Mouse (Mus musculus): ENCODE data around the gene Wipf1. TPM values are rescaled to one million over a fixed set of nuclear protein-coding genes. Genes with fewer than 3 reads are reported as not detected.
A peak's percentile ranks its signal among the peaks of the same experiment; 100 is the strongest.
"Not testable (repeated sequence)": the region's sequence is repeated elsewhere in the genome, so short reads cannot be mapped to it uniquely, and the experiment has no call there.

The Wipf1 gene
- polyA plus RNA-seq, 1 experiment from 2014 or later = 3.4 TPM

- Histone ChIP-seq H3K27me3 (0 out of 2 replicates have a peak, but pooled peaks cover 2% of the 10 kb centered on the region), H3K9ac (no peak overlapping the region), H3K27ac (no peak overlapping the region), H3K36me3 (no peaks in the 10 kb centered on the region), H3K4me2 (peak overlapping the region; percentile 64), H3K4me1 (replicated peaks) (peaks cover 10% of the 10 kb centered on the region), H3K4me3 (replicated peaks) (peak overlapping the region; percentile 41), H3K9me3 (replicated peaks) (no peaks in the 10 kb centered on the region)
- peak; percentile 59 for ATAC-seq (ENCODE audit: low read depth)
- WGBS (ENCODE audit: insufficient replicate concordance) = 5% methylated on average over 8 of the region's 8 CpGs
- DNase-seq = peak; percentile 32
Measured at GRCm38 (mm10) chr2:73561665-73562063, 32.1 kb upstream of the Wipf1 start.

DNA sequence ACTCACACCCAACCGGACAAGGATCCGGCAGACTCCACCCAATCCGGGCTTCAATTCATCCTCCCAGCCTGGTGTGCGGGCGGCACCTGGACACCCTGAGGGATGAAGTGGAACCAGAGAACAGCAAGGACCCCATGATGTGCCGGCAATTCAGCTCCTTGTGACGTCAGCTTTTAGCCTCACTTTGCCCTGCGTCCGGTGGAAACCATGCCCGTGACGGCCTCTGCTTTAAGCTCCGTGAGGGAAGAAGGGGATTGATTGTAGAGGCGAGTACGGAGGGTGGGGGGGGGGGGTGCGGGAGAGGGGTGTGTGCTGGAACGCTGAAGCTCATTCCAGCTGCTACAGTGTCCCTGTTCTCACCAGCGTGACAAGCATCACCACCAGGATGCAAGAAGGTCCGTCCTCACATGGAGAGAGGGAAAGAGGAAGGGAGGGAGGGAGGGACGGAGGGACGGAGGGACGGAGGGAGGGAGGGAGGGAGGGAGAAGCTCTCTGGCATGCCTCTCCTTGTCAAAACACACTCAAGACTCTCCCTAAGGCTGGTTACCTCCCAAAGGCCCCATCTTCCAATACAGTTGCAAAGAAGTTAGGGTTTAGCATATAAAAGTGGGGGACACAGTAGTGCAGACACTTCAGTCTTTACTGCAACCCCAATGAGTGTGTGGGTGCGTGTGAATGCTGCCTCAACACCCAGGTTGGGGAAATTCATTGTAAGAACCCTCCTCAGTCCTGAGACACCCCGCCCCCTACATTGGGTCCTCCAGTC lies 31.5 kb upstream of the Wipf1 start:
- 8% methylated on average over 23 of the region's 23 CpGs for WGBS (ENCODE audit: insufficient replicate concordance)
- peak; percentile 36; the same call in 1 of the 2 replicates for ATAC-seq (ENCODE audit: low read depth)
- H3K36me3 ChIP-seq = no peaks in the 10 kb centered on the region

DNA sequence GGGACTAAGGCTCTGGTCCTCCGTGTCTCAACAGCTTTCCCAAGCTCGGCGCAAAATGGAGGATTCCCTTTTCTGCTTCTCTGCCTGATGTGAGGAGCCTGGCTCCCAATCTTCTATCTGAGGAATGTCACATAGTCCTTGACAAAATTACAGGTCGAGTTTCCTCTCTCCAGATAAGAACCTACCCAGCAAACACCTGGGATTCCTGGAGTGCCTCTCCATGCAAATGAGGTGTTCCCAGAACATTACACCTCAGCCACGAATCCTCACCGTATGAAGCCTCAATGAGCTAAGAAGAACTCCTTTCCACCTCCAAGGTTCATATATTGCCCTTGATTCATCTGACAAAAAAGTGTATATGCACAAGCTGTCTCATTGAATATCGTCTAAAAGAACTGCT lies 30.9 kb upstream of the Wipf1 start:
- WGBS (ENCODE audit: insufficient replicate concordance) = 49% methylated on average over 7 of the region's 7 CpGs
- H3K27me3 ChIP-seq = 0 out of 2 replicates have a peak, but pooled peaks cover 2% of the 10 kb centered on the region
- no peaks in the 10 kb centered on the region for H3K36me3 ChIP-seq
- H3K27ac ChIP-seq = no peak overlapping the region
- H3K4me3 ChIP-seq (replicated peaks) = peak overlapping the region; percentile 41; the same call in 1 of the 2 replicates
- peaks cover 10% of the 10 kb centered on the region for H3K4me1 ChIP-seq (replicated peaks)
- H3K9ac ChIP-seq = no peak overlapping the region
- DNase-seq = no peak
- no peaks in the 10 kb centered on the region for H3K9me3 ChIP-seq (replicated peaks)
- peak overlapping the region; percentile 64 for H3K4me2 ChIP-seq
- no peak for ATAC-seq (ENCODE audit: low read depth)

More for the DNA sequence above, 31.5 kb upstream of the Wipf1 start:
- Histone ChIP-seq H3K4me2 (peak overlapping the region; percentile 64), H3K27me3 (0 out of 2 replicates have a peak, but pooled peaks cover 2% of the 10 kb centered on the region), H3K27ac (no peak overlapping the region), H3K9me3 (replicated peaks) (no peaks in the 10 kb centered on the region), H3K9ac (no peak overlapping the region), H3K4me1 (replicated peaks) (peaks cover 10% of the 10 kb centered on the region), H3K4me3 (replicated peaks) (peak overlapping the region; percentile 41)
- DNase-seq = no peak

- DNase-seq = no peak
- no peak overlapping the region for H3K27ac ChIP-seq
- peaks cover 10% of the 10 kb centered on the region for H3K4me1 ChIP-seq (replicated peaks)
- no peak for ATAC-seq (ENCODE audit: low read depth)
- no peak overlapping the region for H3K4me2 ChIP-seq
- WGBS (ENCODE audit: insufficient replicate concordance) = 66% methylated on average over 8 of the region's 8 CpGs
- no peak overlapping the region for H3K4me3 ChIP-seq (replicated peaks)
- H3K9me3 ChIP-seq (replicated peaks) = no peaks in the 10 kb centered on the region
- no peak overlapping the region for H3K9ac ChIP-seq
- no peaks in the 10 kb centered on the region for H3K36me3 ChIP-seq
- 0 out of 2 replicates have a peak, but pooled peaks cover 2% of the 10 kb centered on the region for H3K27me3 ChIP-seq
Measured at GRCm38 (mm10) chr2:73557956-73558355, 28.4 kb upstream of the Wipf1 start.

- not testable (repeated sequence) for DNase-seq; H3K4me1 ChIP-seq (replicated peaks); H3K9me3 ChIP-seq (replicated peaks); H3K27me3 ChIP-seq; H3K4me2 ChIP-seq; H3K27ac ChIP-seq; H3K4me3 ChIP-seq (replicated peaks); H3K36me3 ChIP-seq; ATAC-seq (ENCODE audit: low read depth); H3K9ac ChIP-seq
- WGBS (ENCODE audit: insufficient replicate concordance) = 82% methylated on average over 3 of the region's 3 CpGs
Measured at GRCm38 (mm10) chr2:73557061-73557460, 27.5 kb upstream of the Wipf1 start.

DNA sequence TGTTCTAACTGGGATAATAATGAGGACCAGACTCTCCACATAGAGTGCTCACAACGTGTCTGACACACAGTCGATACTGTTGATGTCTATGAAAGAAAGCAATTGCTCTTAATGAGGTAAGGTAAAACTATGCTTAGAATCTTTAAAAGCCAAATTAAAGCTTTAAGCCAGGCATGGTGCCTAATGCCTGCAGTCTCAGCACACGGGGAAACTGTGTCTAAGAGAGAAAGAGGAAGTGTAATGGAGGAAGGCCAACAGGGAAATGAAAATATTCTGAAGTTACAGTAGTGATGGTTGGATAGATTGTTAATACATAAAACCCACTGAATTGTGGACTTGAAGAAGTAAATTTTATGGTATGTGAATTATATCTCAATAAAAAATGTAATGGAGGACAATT lies 24.9 kb upstream of the Wipf1 start:
- Histone ChIP-seq H3K4me2 (no peak overlapping the region), H3K9ac (no peak overlapping the region), H3K4me1 (replicated peaks) (no peaks in the 10 kb centered on the region), H3K36me3 (no peaks in the 10 kb centered on the region), H3K4me3 (replicated peaks) (no peak overlapping the region), H3K27ac (no peak overlapping the region), H3K9me3 (replicated peaks) (no peaks in the 10 kb centered on the region), H3K27me3 (0 out of 2 replicates have a peak, but pooled peaks cover 3% of the 10 kb centered on the region)
- DNase-seq = no peak
- ATAC-seq (ENCODE audit: low read depth) = no peak
- WGBS (ENCODE audit: insufficient replicate concordance) = 48% methylated on average over 3 of the region's 3 CpGs

DNA sequence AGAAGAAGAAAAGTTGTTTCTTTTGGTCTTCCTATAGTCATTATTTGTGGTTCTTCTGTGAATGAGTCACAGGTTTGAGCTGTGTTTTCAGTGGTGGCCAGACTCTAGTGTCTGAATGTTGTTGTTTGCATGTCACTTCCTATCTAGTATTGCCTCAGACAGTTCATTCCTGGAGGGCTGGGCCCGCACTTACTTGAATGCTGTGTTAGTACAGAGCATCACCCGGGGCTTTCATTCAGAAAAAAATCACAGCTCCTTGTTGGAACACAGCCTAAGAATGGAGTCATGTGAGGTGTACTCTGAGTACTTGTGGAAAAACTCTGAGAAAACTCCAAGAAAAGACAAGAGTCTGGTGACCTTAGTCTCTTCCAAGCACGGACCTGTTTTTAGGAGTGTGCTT lies 23.4 kb upstream of the Wipf1 start:
- 53% methylated on average over 3 of the region's 3 CpGs for WGBS (ENCODE audit: insufficient replicate concordance)
- Histone ChIP-seq H3K4me1 (replicated peaks) (no peaks in the 10 kb centered on the region; the same call in 1 of the 2 replicates), H3K4me3 (replicated peaks) (no peak overlapping the region), H3K27ac (no peak overlapping the region), H3K4me2 (no peak overlapping the region), H3K36me3 (no peaks in the 10 kb centered on the region), H3K9ac (no peak overlapping the region), H3K27me3 (0 out of 2 replicates have a peak, but pooled peaks cover 3% of the 10 kb centered on the region), H3K9me3 (replicated peaks) (no peaks in the 10 kb centered on the region)
- ATAC-seq (ENCODE audit: low read depth) (no peak), DNase-seq (no peak)

- WGBS (ENCODE audit: insufficient replicate concordance) = 16% methylated on average over 6 of the region's 6 CpGs
- H3K9me3 ChIP-seq (replicated peaks) = no peaks in the 10 kb centered on the region
- no peak overlapping the region for H3K4me2 ChIP-seq
- no peak for DNase-seq
- H3K27me3 ChIP-seq = 0 out of 2 replicates have a peak, but pooled peaks cover 3% of the 10 kb centered on the region
- no peaks in the 10 kb centered on the region for H3K36me3 ChIP-seq
- ATAC-seq (ENCODE audit: low read depth) = no peak
- H3K27ac ChIP-seq = no peak overlapping the region
- H3K9ac ChIP-seq = no peak overlapping the region
- no peak overlapping the region for H3K4me3 ChIP-seq (replicated peaks)
- H3K4me1 ChIP-seq (replicated peaks) = no peaks in the 10 kb centered on the region; the same call in 1 of the 2 replicates
Measured at GRCm38 (mm10) chr2:73550725-73551124, 21.2 kb upstream of the Wipf1 start.

GRCm38 (mm10) chr2:73548542-73548941 lies 19.0 kb upstream of the Wipf1 start:
- H3K4me3 ChIP-seq (replicated peaks) = no peak overlapping the region
- no peak overlapping the region for H3K27ac ChIP-seq
- no peak overlapping the region for H3K9ac ChIP-seq
- WGBS (ENCODE audit: insufficient replicate concordance) = 35% methylated on average over 2 of the region's 2 CpGs
- H3K36me3 ChIP-seq = no peaks in the 10 kb centered on the region
- ATAC-seq (ENCODE audit: low read depth) = no peak
- no peak for DNase-seq
- H3K27me3 ChIP-seq = peaks cover 3% of the 10 kb centered on the region; the same call in 1 of the 2 replicates
- H3K9me3 ChIP-seq (replicated peaks) = no peaks in the 10 kb centered on the region
- H3K4me1 ChIP-seq (replicated peaks) = no peaks in the 10 kb centered on the region; the same call in 1 of the 2 replicates
- no peak overlapping the region for H3K4me2 ChIP-seq

GRCm38 (mm10) chr2:73547256-73547655 lies 17.7 kb upstream of the Wipf1 start:
- Histone ChIP-seq H3K27ac (no peak overlapping the region), H3K9me3 (replicated peaks) (no peaks in the 10 kb centered on the region), H3K27me3 (peaks cover 7% of the 10 kb centered on the region), H3K4me2 (no peak overlapping the region), H3K4me3 (replicated peaks) (no peak overlapping the region), H3K9ac (no peak overlapping the region), H3K36me3 (no peaks in the 10 kb centered on the region), H3K4me1 (replicated peaks) (no peaks in the 10 kb centered on the region; the same call in 1 of the 2 replicates)
- DNase-seq (no peak), ATAC-seq (ENCODE audit: low read depth) (no peak)
- WGBS (ENCODE audit: insufficient replicate concordance) = 60% methylated on average over 4 of the region's 4 CpGs

- DNase-seq (no peak), ATAC-seq (ENCODE audit: low read depth) (no peak)
- Histone ChIP-seq H3K27me3 (peaks cover 7% of the 10 kb centered on the region), H3K9ac (no peak overlapping the region), H3K27ac (no peak overlapping the region), H3K4me3 (replicated peaks) (no peak overlapping the region), H3K4me1 (replicated peaks) (peaks cover 3% of the 10 kb centered on the region), H3K36me3 (no peaks in the 10 kb centered on the region), H3K4me2 (no peak overlapping the region), H3K9me3 (replicated peaks) (no peaks in the 10 kb centered on the region)
- WGBS (ENCODE audit: insufficient replicate concordance) = 57% methylated on average over 2 of the region's 2 CpGs
Measured at GRCm38 (mm10) chr2:73545556-73545955, 16.0 kb upstream of the Wipf1 start.
